Mouse (Mus musculus): ENCODE measurements around the gene Vps4a.

DNA sequence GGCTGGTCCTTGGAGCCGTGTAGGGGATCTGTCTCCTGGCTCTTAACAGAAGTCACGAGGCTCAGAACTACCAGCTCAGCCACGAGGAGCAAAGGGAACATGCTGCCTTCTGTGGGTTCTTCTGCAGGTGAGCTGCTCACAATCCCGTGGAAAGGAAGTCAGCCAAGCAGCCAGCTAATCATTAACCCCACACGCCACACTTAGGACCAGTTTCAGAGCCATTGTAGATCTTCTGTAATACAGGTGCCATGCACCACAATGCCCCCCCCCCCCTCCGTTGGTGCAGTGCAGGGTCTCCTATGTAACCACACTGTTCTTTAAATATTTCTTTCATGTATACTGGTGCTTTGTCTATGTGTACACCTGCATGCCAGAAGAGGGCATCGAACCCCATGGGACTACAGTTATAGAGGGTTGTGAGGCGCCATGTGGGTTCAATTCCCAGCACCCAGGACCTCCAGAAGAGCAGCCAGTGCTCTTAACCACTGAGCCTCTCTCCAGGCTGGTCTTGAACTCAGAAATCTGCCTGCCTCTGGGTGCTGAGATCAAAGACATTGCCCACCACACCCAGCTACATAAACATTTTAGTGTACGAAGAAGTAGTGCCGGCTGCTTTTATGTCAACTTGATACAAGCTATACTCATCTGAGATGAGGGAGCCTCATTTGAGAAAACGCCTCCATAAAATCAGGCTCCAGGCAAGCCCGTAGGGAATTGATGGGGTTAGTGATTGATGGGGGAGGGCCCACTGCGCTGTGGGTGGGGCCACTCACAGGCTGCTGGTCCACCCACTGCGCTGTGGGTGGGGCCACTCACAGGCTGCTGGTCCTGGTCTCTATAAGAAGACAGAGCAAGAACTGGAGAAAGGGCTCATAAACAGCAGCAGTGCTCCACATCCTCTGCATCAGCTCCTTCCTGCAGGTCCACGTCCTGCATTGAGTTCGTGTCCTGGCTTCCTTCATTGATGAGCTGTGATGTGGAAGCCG lies 34.8 kb downstream of the Vps4a start, which contains the start of gene Tmed6:
- no peak for TF ChIP-seq CTCF (IDR thresholded peaks at IDR 0.05; ENCODE audit: insufficient read depth, low read length)
- no peak for TF ChIP-seq POLR2A (IDR thresholded peaks at IDR 0.05; ENCODE audit: borderline replicate concordance, extremely low read depth, low read depth, low read length)
